In the genomic region with DNA sequence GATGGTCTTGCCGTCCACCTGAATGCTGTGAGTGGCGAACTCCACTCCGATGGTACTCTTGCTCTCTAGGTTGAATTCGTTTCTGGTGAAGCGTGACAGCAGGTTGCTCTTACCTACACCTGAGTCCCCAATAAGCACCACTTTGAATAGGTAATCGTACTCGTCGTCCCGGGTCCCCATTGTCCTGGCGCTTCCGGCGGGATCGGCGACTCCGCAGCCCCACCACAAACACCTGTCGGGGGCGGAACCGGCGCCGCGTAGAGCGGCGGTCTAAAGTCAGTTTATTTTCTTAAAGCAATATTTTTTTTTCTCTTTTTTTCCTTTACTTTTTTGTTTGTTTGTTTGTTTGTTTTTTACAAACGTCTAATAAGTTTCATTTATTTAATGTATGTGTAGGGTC, we compare ENCODE assay signal across 6 mouse cellular contexts. TPM values are rescaled to one million over a fixed set of nuclear protein-coding genes. Genes with fewer than 3 reads are reported as not detected.
DNase-seq lines count a peak whose midpoint lies in the region; ATAC-seq and TF ChIP-seq lines count a peak whose summit lies in the region.
"Not testable (repeated sequence)": the region's sequence is repeated elsewhere in the genome, so short reads cannot be mapped to it uniquely, and the experiment has no call there.

No protein-coding gene starts in this region.

- not testable (repeated sequence) for TF ChIP-seq CTCF in intestine, postnatal 0 days (IDR thresholded peaks at IDR 0.05; ENCODE audit: low read depth)

- not testable (repeated sequence) for H3K9me3 ChIP-seq in intestine, postnatal 0 days (ENCODE audit: control insufficient read depth); lung, embryonic 15.5 days; midbrain, embryonic 11.5 days (ENCODE audit: control insufficient read depth, low read length)

- H3K36me3 ChIP-seq in intestine, postnatal 0 days (ENCODE audit: control insufficient read depth, insufficient read depth); lung, embryonic 15.5 days; midbrain, embryonic 11.5 days (ENCODE audit: control insufficient read depth, insufficient read depth, low read length): not testable (repeated sequence)

- DNase-seq in midbrain, embryonic 11.5 days (ENCODE audit: low spot score, missing footprints): peak; percentile 31

- ATAC-seq in erythroblast, adult 5-6 weeks (replicated peaks; ENCODE audit: low FRiP score, poor library complexity, severe bottlenecking): peak; percentile 66
- peak; percentile 71 for ATAC-seq in granulocyte monocyte progenitor cell, adult 5-6 weeks (replicated peaks; ENCODE audit: poor library complexity, severe bottlenecking)
- not testable (repeated sequence) for ATAC-seq in intestine, postnatal 0 days; lung, embryonic 15.5 days (ENCODE audit: borderline replicate concordance, extremely low read depth, low FRiP score, low TSS enrichment); midbrain, embryonic 11.5 days (ENCODE audit: low FRiP score)
- ATAC-seq in megakaryocyte progenitor cell, adult 5-6 weeks (replicated peaks; ENCODE audit: poor library complexity): peak; percentile 57; the same call in 1 of the 2 replicates

- not testable (repeated sequence) for H3K27me3 ChIP-seq in intestine, postnatal 0 days (replicated peaks; ENCODE audit: control insufficient read depth, insufficient read depth, low read length); lung, embryonic 15.5 days; midbrain, embryonic 11.5 days (ENCODE audit: control insufficient read depth, insufficient read depth, low read length)

- 0 out of 2 replicates have a peak overlapping the region, but pooled peaks have one; percentile 35 for H3K4me2 ChIP-seq in intestine, postnatal 0 days (replicated peaks; ENCODE audit: low read depth)
- 0 out of 2 replicates have a peak overlapping the region, but pooled peaks have one; percentile 16 for H3K4me2 ChIP-seq in lung, embryonic 15.5 days
- not testable (repeated sequence) for H3K4me2 ChIP-seq in midbrain, embryonic 11.5 days

- H3K9ac ChIP-seq in intestine, postnatal 0 days (ENCODE audit: low read depth, low read length); lung, embryonic 15.5 days; midbrain, embryonic 11.5 days (ENCODE audit: low read length): not testable (repeated sequence)

- not testable (repeated sequence) for H3K27ac ChIP-seq in intestine, postnatal 0 days (ENCODE audit: low read depth, low read length); lung, embryonic 15.5 days; midbrain, embryonic 11.5 days (ENCODE audit: low read depth, low read length)

- 37% methylated on average over 24 of the region's 24 CpGs for WGBS in intestine, postnatal 0 days
- WGBS in lung, embryonic 15.5 days: 25% methylated on average over 24 of the region's 24 CpGs
- WGBS in midbrain, embryonic 11.5 days: 33% methylated on average over 24 of the region's 24 CpGs

- H3K4me3 ChIP-seq in intestine, postnatal 0 days (ENCODE audit: low read depth, low read length); lung, embryonic 15.5 days; midbrain, embryonic 11.5 days (ENCODE audit: low read depth, low read length): not testable (repeated sequence)

- not testable (repeated sequence) for H3K4me1 ChIP-seq in intestine, postnatal 0 days (replicated peaks; ENCODE audit: control insufficient read depth, insufficient read depth, low read length); lung, embryonic 15.5 days; midbrain, embryonic 11.5 days (ENCODE audit: control insufficient read depth, insufficient read depth, low read length)

RNA-seq across cellular contexts. Expression of a gene that starts 16.1 kb away (rescaled TPM):
- total RNA-seq in erythroblast, adult 5-6 weeks (2015; ENCODE audit: low replicate concordance): 3.3 and 7.5 TPM in 2 replicates
- 0.09 TPM in 1 of 2 replicates, not detected in the other for total RNA-seq in erythroblast, adult 5-6 weeks (2017; ENCODE audit: low replicate concordance)
- 19.2 and 19.8 TPM in 2 replicates for total RNA-seq in granulocyte monocyte progenitor cell, adult 5-6 weeks (2014; fragmentation: Nextera tagmentation)
- total RNA-seq in granulocyte monocyte progenitor cell, adult 5-6 weeks (2017): 4.7 and 4.9 TPM in 2 replicates
- 11.3 and 12.2 TPM in 2 replicates for polyA plus RNA-seq in intestine, postnatal 0 days (2015; fragmentation: Nextera tagmentation; extraction: Ambion mirVana)
- 27.9 and 28.3 TPM in 2 replicates for polyA plus RNA-seq in lung, embryonic 15.5 days (2015; fragmentation: Nextera tagmentation; extraction: Ambion mirVana)
- 7.6 and 8.1 TPM in 2 replicates for total RNA-seq in megakaryocyte progenitor cell, adult 5-6 weeks (2015)
- total RNA-seq in megakaryocyte progenitor cell, adult 5-6 weeks (2017): 2.6 and 3.6 TPM in 2 replicates
- polyA plus RNA-seq in midbrain, embryonic 11.5 days (2014; fragmentation: Nextera tagmentation; extraction: Ambion mirVana): 23.2 and 25.3 TPM in 2 replicates

RNA-seq across cellular contexts. Expression of a gene that starts 18.5 kb away (rescaled TPM):
- 0.21 TPM in 1 of 2 replicates, not detected in the other for total RNA-seq in erythroblast, adult 5-6 weeks (2015; ENCODE audit: low replicate concordance)
- 0.34 and 0.70 TPM in 2 replicates for total RNA-seq in erythroblast, adult 5-6 weeks (2017; ENCODE audit: low replicate concordance)
- 1.5 and 3.1 TPM in 2 replicates for total RNA-seq in granulocyte monocyte progenitor cell, adult 5-6 weeks (2014; fragmentation: Nextera tagmentation)
- 1.2 and 1.6 TPM in 2 replicates for total RNA-seq in granulocyte monocyte progenitor cell, adult 5-6 weeks (2017)
- 2.7 and 2.9 TPM in 2 replicates for polyA plus RNA-seq in intestine, postnatal 0 days (2015; fragmentation: Nextera tagmentation; extraction: Ambion mirVana)
- 6.2 and 6.8 TPM in 2 replicates for polyA plus RNA-seq in lung, embryonic 15.5 days (2015; fragmentation: Nextera tagmentation; extraction: Ambion mirVana)
- 1.5 and 2.3 TPM in 2 replicates for total RNA-seq in megakaryocyte progenitor cell, adult 5-6 weeks (2015)
- 1.4 and 3.2 TPM in 2 replicates for total RNA-seq in megakaryocyte progenitor cell, adult 5-6 weeks (2017)
- polyA plus RNA-seq in midbrain, embryonic 11.5 days (2014; fragmentation: Nextera tagmentation; extraction: Ambion mirVana): 12.3 and 13.2 TPM in 2 replicates

RNA-seq across cellular contexts. Expression of a gene that starts 57.2 kb away (rescaled TPM):
- total RNA-seq in erythroblast, adult 5-6 weeks (2015; ENCODE audit: low replicate concordance): 39.9 and 57.1 TPM in 2 replicates
- total RNA-seq in erythroblast, adult 5-6 weeks (2017; ENCODE audit: low replicate concordance): 19.4 and 48.1 TPM in 2 replicates
- 48.7 and 85.8 TPM in 2 replicates for total RNA-seq in granulocyte monocyte progenitor cell, adult 5-6 weeks (2014; fragmentation: Nextera tagmentation)
- 17.8 and 21.2 TPM in 2 replicates for total RNA-seq in granulocyte monocyte progenitor cell, adult 5-6 weeks (2017)
- polyA plus RNA-seq in intestine, postnatal 0 days (2015; fragmentation: Nextera tagmentation; extraction: Ambion mirVana): 39.6 and 46.4 TPM in 2 replicates
- polyA plus RNA-seq in lung, embryonic 15.5 days (2015; fragmentation: Nextera tagmentation; extraction: Ambion mirVana): 42.9 and 49.0 TPM in 2 replicates
- 63.8 and 70.0 TPM in 2 replicates for total RNA-seq in megakaryocyte progenitor cell, adult 5-6 weeks (2015)
- total RNA-seq in megakaryocyte progenitor cell, adult 5-6 weeks (2017): 23.3 and 24.8 TPM in 2 replicates
- polyA plus RNA-seq in midbrain, embryonic 11.5 days (2014; fragmentation: Nextera tagmentation; extraction: Ambion mirVana): 43.0 and 53.9 TPM in 2 replicates
